Mouse (Mus musculus) ES-E14 (cell line): ENCODE measurements around the gene Prkch. TPM values are rescaled to one million over a fixed set of nuclear protein-coding genes. Genes with fewer than 3 reads are reported as not detected.

Source experiments
- DNase-seq: peaks from one replicate; pipeline ENCODE4 v3.0.0-alpha.2; 2013; ENCODE audit warnings: low read depth, low spot score
- H3K27ac ChIP-seq: 2 replicates; pipeline ENCODE4 v1.5.1; 2012; ENCODE audit warnings: low read depth, mild to moderate bottlenecking, low read length, moderate library complexity, mixed read lengths; ENCODE audit not compliant: poor library complexity, insufficient read depth, severe bottlenecking
- H3K36me3 ChIP-seq: 2 replicates; pipeline ENCODE4 v1.6.1; 2012; ENCODE audit warnings: mild to moderate bottlenecking, low read length, moderate library complexity, mixed read lengths; ENCODE audit not compliant: control insufficient read depth, poor library complexity, insufficient read depth, severe bottlenecking
- H3K4me1 ChIP-seq, 2 experiments: fragments of 150-350 bp in 1 of 2; sonication (generic) in 1 of 2; 2 replicates each; pipeline ENCODE4 v1.6.1; 2012; ENCODE audit warnings: low read length in 2 of 2, mild to moderate bottlenecking in 1 of 2, mixed read lengths in 1 of 2; ENCODE audit not compliant: control insufficient read depth in 2 of 2, insufficient read depth in 2 of 2, poor library complexity in 1 of 2
- H3K4me3 ChIP-seq, 2 experiments: fragments of 150-350 bp in 1 of 2; sonication (generic) in 1 of 2; 2 replicates each; pipeline ENCODE4 v1.5.1; 2012; ENCODE audit warnings: low read length in 2 of 2, low read depth in 1 of 2, mild to moderate bottlenecking in 1 of 2, mixed read lengths in 1 of 2; ENCODE audit not compliant: insufficient read depth in 1 of 2, poor library complexity in 1 of 2, severe bottlenecking in 1 of 2
- H3K9ac ChIP-seq: 2 replicates; pipeline ENCODE4 v1.6.1; 2012; ENCODE audit warnings: low read depth, mild to moderate bottlenecking, low read length, mixed read lengths; ENCODE audit not compliant: poor library complexity, insufficient read depth, severe bottlenecking
- H3K9me3 ChIP-seq: fragments of 150-350 bp; sonication (generic); 2 replicates; pipeline ENCODE4 v1.6.1; 2012; ENCODE audit warnings: low read depth, mild to moderate bottlenecking, low read length; ENCODE audit not compliant: control insufficient read depth, insufficient read depth
- CHD2 ChIP-seq: IDR thresholded peaks from 2 replicates; pipeline ENCODE4 v1.6.1; 2014; ENCODE audit warnings: mild to moderate bottlenecking, low read depth, low read length, inconsistent platforms
- HCFC1 ChIP-seq: IDR thresholded peaks from 2 replicates; pipeline ENCODE4 v1.6.1; 2012; ENCODE audit warnings: low read length, inconsistent platforms, borderline replicate concordance; ENCODE audit not compliant: insufficient read depth
- MAFK ChIP-seq: IDR thresholded peaks from 2 replicates; pipeline ENCODE4 v1.6.1; 2014; ENCODE audit warnings: mild to moderate bottlenecking, low read depth, low read length, inconsistent platforms; ENCODE audit not compliant: insufficient read depth
- ZC3H11A ChIP-seq: IDR thresholded peaks from 2 replicates; pipeline ENCODE4 v1.6.1; 2012; ENCODE audit warnings: low read depth, mild to moderate bottlenecking, inconsistent platforms, low read length, borderline replicate concordance
- ZNF384 ChIP-seq: IDR thresholded peaks from 2 replicates; pipeline ENCODE4 v1.6.1; 2012; ENCODE audit warnings: low read depth, low read length, inconsistent platforms
- in situ Hi-C, 2 experiments: fragments of 600-800 bp; cut with MboI; formaldehyde crosslinking; loops; one replicate each; pipeline ENCODE4 v1.15.1; 2025; ENCODE audit warnings: low sequenced_read_pairs in 2 of 2, inconsistent platforms in 1 of 2; ENCODE audit not compliant: unreplicated experiment in 2 of 2
- total RNA-seq: library from RNA; depleted of rRNA; stranded (reverse); fragments of 300-350 nt; gene quantifications from 2 replicates; pipeline ENCODE4 v1.2.3, GENCODE M21; 2012

Gene Prkch
- total RNA-seq, 1 experiment = 2.8 TPM

DNA sequence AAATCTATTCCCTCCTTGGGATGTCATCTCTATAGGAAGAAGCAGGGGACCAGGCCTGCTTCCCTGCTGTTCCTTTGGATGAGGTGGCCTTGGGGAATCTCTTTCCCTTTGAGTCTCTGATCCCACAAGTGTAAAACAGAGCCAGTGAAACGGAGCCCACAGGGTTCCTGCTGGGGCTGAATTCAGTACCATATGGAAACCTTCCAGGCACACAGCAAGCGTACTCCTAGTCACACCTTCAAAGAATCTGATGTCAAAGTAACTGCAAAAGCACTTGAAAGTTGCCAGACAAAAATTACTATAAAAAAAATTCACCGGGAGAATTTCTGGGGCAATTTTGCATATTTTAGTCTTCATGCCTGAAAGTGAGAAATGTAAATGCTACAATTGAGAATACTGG, 178.2 kb downstream of the Prkch start:
- no peak for TF ChIP-seq ZC3H11A
- no peak for TF ChIP-seq HCFC1
- no peak for TF ChIP-seq MAFK
- TF ChIP-seq ZNF384 = no peak
- no peak for TF ChIP-seq CHD2
- Histone ChIP-seq H3K4me1 (peaks cover 0 to 6% of the 10 kb centered on the region in 2 experiments; a peak in 1 of 4 replicates), H3K27ac (no peak overlapping the region), H3K4me3 (no peak overlapping the region), H3K36me3 (no peaks in the 10 kb centered on the region), H3K9ac (no peak overlapping the region), H3K9me3 (no peaks in the 10 kb centered on the region)
- DNase-seq = peak; percentile 56
- in situ Hi-C loops = no loop called here

DNA sequence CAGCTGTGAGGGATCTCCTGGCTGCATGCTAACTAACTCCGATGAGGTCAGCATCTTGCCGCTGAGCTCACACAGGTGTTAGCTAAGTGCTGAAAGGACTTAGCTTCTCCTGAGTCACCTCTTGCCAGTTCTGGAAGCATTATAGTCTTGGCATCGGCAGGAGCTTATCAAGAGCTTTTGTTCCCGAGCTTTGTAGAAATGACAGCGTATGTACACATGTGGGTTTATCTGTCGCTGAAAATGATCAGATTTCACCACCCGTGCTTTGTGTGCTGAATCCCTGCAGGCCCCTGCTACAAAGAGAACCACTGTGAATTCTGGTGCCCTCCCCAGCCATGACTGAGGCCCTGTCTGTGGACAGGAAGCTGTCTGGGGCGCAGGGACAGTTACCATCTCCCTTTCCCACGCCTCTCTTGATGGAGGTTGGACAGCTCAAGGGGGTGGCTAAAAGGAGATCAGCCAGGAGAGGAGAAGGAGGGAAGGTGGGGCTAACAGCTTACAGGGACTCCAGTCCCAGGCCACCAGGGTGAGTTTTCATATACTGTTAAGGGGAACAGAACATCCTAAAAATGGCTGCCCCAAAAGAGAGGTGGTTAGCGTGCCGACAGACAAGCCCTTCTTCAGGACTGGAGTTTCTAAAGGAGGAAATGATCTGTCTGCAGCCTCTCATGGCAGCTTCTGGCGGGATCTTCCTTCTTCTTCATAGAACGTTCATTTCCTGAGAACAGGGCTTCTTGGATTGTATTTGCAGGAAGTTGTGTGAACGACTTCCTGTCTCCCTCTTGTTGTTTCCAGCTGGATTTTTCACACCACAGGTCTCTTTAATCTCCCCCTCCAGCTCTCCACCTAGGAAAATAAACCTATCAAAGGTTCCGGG, 180.3 kb downstream of the Prkch start:
- Histone ChIP-seq H3K4me3 (no peak overlapping the region), H3K9me3 (no peaks in the 10 kb centered on the region), H3K9ac (no peak overlapping the region), H3K4me1 (peaks cover 0 to 6% of the 10 kb centered on the region in 2 experiments; a peak in 1 of 4 replicates), H3K36me3 (no peaks in the 10 kb centered on the region), H3K27ac (no peak overlapping the region)
- no peak for DNase-seq
- TF ChIP-seq ZC3H11A = no peak
- no peak for TF ChIP-seq MAFK
- TF ChIP-seq HCFC1 = no peak
- TF ChIP-seq ZNF384 = no peak
- no peak for TF ChIP-seq CHD2
- in situ Hi-C loops = no loop called here

DNA sequence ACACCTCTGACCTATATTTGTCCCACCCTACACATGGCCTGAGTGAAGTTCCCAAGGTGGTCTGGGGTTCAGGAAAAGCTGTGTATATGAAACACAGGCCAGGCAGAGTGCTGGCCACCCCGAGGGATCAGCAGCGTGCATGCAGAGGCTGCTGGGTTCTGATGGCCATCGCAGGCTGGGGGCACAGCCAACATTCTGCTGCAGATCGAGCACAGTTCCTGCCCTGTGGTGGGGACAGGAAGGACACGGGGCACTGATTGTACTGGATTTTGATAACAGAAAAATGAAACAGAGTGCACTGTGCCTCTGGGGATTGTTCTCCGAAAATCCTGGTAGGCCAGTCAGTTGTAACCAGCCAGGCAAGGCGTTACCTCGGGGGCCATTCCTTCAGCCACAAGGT, 181.6 kb downstream of the Prkch start:
- in situ Hi-C loops = no loop called here
- H3K4me3 ChIP-seq = no peak overlapping the region
- H3K9me3 ChIP-seq = no peaks in the 10 kb centered on the region
- H3K36me3 ChIP-seq = no peaks in the 10 kb centered on the region
- TF ChIP-seq HCFC1 (no peak), ZC3H11A (no peak), MAFK (no peak), CHD2 (no peak), ZNF384 (no peak)
- DNase-seq = no peak
- H3K4me1 ChIP-seq = peaks cover 0 to 6% of the 10 kb centered on the region in 2 experiments; a peak in 1 of 4 replicates
- no peak overlapping the region for H3K9ac ChIP-seq
- no peak overlapping the region for H3K27ac ChIP-seq

DNA sequence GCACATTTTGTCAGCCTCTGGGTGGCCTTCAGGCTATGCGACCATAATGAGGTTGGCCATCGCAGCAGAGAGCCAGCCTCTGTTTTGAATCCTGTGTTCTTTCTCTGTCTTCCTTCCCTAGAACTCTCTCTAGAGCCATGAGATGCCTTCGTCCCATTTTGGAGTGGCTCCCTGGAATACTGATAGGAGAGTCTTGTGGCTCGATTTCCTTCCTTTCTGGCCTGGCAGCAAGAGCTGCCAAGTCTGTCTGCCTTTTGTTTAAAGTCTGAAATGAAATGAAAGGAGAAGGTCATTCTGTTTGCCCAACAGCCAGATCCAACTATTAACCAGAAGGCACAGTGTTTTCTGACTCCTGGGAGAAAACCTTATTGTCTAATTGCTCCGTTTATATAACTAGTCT, 184.2 kb downstream of the Prkch start:
- no peaks in the 10 kb centered on the region for H3K9me3 ChIP-seq
- no peak overlapping the region for H3K27ac ChIP-seq
- TF ChIP-seq MAFK (no peak), CHD2 (no peak), HCFC1 (no peak), ZC3H11A (no peak)

DNA sequence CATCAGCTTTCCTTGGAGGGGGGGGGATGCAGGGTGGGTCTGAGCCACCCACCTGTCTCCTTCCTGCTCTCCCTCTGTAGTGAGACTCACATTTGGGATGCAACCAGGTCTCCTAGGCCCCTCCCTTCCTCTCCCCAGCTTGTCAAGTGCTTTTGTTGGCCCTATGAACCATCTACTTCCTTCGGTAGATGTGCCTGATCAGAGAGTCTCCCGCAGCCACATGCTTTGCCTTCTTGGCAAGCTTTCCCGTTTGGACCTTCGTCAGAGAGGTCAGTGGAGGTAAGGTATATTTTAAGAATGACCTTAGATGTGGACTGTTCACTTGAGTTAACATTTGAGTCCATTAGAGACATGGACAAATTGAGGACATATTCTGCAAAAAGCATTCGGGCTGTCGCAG, 184.9 kb downstream of the Prkch start:
- no peaks in the 10 kb centered on the region for H3K9me3 ChIP-seq
- no peak overlapping the region for H3K27ac ChIP-seq
- TF ChIP-seq ZC3H11A (no peak), MAFK (no peak), CHD2 (no peak), HCFC1 (no peak), ZNF384 (no peak)
- H3K36me3 ChIP-seq = no peaks in the 10 kb centered on the region
- no peak overlapping the region for H3K4me3 ChIP-seq
- no peak for DNase-seq
- H3K9ac ChIP-seq = no peak overlapping the region
- in situ Hi-C loops = no loop called here
- H3K4me1 ChIP-seq = no peaks in the 10 kb centered on the region; a peak in 1 of 4 replicates

More for the DNA sequence above, 184.2 kb downstream of the Prkch start:
- in situ Hi-C loops = no loop called here
- Histone ChIP-seq H3K36me3 (no peaks in the 10 kb centered on the region), H3K4me3 (no peak overlapping the region), H3K4me1 (no peaks in the 10 kb centered on the region; a peak in 1 of 4 replicates), H3K9ac (no peak overlapping the region)
- no peak for DNase-seq
